Mouse (Mus musculus) gonadal fat pad, adult 2 months (tissue): ENCODE measurements around the gene Tapbpl. TPM values are rescaled to one million over a fixed set of nuclear protein-coding genes. Genes with fewer than 3 reads are reported as not detected.

ENCODE experiments used
- DNase-seq: peaks from one replicate; pipeline ENCODE4 v3.0.0-alpha.2; 2012; ENCODE audit warnings: low read depth
- polyA plus RNA-seq: library from polyadenylated mRNA; depleted of rRNA; stranded (reverse); fragments of >200 nt; gene quantifications from 2 replicates; pipeline ENCODE4 v1.2.3, GENCODE M21; 2012; rRNA removed

Tapbpl gene
- polyA plus RNA-seq, 1 experiment, result 21.7 TPM

DNA sequence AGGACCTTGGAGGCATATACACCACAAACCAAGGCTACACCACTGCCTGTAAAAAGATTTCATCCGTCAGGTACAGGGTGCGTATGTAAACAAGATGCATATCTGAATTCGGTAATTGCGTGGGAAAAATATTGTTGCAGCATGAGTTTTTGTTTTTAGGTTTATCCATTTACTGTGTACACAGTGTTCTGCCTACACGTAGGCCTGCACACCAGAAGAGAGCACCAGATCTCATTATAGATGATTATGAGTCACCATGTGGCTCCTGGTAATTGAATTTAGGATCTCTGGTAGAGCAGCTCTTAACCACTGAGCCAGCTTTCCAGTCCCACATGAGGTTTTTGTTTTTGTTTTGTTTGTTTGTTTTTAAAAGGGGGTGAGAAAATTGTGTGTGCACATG lies 34.5 kb downstream of the Tapbpl start:
- DNase-seq, result no peak

DNA sequence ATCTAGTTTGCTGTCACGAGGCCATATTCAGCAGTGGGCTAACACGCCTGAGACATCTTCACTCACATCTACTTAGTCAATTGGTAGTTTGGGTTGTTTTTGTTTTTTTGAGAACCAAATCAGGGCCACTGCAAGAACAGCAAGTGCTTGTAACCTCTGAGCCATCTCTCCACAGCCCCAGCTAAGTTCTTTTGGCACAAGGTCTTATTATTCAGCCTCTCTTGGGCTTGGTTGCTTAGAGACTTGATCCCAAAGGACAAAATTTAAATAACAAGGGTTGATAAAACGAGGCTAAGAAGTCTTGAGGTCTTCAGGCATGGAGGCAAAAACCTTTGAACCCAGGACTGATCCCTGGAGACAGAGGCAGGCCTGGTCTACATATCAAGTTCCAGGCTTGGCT lies 35.4 kb downstream of the Tapbpl start:
- DNase-seq, result no peak

DNA sequence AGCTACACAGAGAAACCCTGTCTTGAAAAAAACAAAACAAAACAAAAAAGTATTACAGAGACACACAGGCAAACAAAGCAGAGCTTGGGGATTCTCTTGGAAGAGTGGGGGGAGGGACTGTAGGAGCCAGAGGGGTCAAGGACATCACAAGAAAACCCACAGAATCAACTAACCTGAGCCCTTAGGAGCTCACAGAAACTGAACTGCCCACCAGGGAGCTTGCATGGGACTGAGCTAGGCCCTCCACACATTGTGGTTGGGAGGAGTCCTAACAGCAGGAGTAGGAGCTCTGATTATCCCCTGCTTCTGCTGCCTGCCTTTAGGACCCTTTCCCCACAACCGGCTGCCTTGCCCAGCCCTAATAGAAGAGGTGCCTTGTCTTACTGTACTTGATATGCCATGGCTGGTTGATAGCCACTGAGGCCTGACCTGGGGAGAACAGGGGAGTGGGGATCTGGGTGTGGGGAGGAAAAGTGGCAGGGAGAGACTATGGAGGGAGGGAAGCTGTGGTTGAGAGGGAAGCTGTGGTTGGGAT lies 36.1 kb downstream of the Tapbpl start:
- no peak for DNase-seq

DNA sequence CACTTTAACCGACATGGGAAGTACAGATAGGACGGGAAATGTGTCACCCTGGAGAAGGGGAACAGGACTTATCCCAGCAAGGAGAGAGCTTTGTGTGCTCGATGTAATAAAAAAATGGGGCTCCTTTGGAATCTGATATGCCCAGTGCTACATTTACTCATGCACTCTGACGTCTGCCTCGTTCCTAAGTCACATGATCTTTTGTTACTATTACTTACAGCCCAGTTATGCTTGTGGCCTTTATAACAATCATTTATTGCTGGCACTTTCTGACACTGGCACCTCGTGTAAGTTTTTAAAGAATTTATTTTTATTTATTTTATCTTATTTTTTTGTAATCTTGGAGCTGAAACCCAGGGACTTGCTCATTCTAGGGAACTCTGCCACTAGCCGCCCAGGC lies 38.3 kb downstream of the Tapbpl start:
- DNase-seq, result no peak

DNA sequence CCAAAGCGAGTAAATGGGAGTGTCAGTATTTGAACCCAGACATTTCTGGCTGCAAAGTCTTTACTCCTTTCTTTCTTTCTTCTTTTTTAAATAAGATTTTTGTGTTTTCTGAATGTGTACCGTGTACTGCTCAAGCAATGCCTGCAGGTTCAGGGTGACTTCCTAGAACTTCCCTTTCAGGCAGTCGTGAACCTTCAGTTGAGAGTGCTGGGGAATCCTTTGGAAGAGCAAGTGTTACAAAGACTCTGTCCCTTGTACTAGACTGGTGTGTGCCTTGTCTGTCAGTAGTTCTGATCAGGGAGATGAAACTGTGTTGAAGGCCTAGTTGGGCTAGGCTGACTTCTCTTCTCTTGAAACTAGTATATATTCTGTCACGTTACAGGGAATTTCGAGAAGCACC lies 38.8 kb downstream of the Tapbpl start:
- DNase-seq, result no peak

DNA sequence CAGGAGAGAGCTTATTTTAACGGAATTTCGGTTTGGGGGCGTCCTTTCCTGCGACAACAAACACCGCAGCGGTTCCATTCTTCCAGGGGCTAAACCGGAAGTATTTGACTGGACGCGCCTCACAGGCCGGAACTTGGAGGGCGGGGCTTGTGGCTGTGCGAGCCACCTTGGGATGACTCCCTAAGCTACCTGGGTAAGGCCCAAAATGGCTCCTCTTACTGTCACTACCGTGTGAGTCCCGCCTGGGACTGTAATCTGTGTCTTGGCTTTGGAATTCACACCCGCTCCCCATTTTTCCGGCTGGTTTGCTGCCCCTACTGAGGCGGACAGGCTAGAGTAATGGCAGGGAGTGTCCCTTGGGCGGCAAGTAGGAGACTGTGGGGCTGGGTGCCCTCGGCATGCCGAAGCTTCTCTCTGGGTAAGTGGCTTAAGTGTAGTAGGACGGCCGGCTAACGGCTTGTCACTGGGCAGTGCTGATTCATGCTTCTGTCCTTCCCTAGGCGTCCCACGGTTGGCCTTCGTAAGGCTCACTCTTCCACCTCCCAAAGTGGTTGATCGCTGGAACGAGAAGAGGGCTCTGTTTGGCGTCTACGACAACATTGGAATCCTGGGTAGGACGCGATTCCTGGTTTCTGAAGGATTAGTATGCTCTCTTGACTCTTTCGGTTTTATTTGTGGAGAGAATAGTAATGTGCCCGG lies 39.5 kb downstream of the Tapbpl start:
- peak; percentile 59 for DNase-seq

DNA sequence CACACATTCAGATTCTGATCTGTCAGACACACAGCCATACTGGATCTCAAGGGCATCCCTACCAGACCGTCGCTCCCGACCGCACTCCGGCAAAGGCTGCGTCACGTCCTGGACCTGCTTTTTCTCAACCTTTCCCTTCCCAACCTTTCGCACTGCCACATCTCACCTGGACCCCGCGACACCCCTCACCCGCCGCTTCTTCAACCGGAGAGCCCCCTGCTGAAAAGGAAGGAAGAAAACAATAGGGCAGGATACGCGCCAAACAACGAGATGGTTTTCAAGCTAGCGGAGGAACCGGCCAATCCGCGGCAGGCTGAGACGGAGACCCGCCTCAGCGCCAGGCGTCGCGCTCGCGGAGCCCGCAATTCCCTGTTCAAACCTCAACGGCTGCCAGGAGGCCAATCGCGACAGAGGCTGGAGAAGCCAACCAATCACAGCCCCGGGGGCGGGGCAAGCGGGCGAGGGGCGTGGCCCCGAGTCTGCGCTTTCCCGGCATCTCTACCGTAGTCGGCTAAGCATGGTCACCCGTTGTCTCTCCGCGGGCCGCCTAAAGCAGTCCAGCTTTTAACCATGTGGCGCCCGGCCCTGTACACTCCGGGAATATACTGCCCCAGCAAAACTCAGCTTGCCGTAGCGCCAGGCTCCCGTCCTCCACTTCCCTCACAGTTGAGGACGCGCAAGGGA lies 40.2 kb downstream of the Tapbpl start, which contains the start of the genes Ncapd2 and Mrpl51:
Gene Ncapd2 (minus strand): TSS at position 370 of the 684 bp plus-strand sequence.
Gene Mrpl51 (plus strand): TSS at position 470 of the 684 bp plus-strand sequence.
- DNase-seq, result peak; percentile 55

DNA sequence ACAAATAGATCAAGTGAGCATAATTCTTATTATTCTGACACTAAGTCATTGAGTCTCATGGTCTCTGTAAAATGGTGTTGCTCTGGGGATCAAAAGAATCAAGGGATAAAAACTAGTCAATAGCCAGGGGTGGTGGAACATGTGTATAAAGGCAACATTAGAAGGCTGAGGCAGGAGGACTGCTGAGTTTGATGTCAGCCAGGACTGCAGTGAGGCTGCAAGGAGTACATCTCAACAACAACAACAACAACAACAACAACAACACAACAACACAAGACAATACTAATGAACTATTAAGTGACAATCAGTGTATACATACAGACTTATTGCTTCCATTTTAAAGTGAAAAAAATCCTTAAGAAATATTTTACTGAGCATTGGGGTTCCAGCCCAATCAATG lies 40.8 kb downstream of the Tapbpl start:
- DNase-seq, result no peak

DNA sequence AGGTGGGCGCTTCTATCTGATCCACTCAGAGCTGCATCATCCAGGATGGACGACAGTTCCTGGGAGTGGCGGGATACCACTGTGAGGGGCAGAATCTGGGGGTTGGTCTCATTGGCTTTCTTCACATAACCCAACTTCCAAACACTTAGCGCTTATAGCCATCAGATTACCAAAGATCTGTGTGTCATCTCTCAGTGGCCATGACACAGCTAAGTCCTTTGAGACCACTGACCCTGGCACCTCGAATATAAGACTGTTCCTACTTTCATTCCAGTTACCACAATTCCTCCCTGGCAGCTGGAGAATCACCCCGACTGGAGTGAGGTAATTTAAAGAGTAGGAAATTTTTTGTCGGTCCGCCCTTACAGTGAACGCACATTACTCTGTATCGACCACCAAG lies 45.5 kb downstream of the Tapbpl start:
- DNase-seq, result no peak

DNA sequence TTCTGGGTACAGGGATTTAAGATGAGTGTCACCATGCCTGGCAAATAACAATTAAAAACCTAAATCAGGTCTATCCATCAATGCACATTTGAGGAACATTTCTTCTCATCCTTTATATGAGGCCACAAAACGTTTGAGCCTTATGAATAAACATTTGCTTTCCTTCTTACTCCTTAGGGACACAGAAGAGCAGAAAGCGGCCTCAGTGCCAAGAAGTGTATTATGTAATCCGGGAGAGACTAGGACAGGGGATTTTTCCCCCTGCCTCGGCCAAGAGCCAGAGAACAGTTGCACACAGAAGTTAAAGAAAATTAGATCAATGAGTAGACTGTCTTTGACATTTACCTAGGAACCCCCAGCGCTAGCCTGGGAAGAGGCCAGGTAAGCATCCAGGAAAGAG lies 49.5 kb downstream of the Tapbpl start:
- DNase-seq, result no peak

DNA sequence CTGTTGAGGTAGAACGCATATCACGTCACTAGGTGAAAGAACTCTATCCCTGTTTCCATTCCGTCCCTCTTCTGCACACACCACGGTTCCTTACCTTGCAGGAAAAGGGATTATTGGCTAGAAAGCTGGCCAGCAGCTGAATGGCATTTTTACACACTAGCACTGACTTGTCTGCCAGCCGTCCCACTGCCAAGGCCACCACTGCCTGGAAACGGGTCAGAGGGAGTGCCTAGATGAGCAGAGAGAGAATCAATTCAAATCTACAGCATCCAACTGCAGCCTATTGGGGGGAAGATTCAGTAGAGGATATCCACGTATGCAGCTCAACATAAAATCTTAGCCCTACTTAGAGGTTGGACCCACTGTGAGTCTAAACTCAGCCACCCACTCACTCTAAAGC lies 52.1 kb downstream of the Tapbpl start:
- DNase-seq, result no peak

DNA sequence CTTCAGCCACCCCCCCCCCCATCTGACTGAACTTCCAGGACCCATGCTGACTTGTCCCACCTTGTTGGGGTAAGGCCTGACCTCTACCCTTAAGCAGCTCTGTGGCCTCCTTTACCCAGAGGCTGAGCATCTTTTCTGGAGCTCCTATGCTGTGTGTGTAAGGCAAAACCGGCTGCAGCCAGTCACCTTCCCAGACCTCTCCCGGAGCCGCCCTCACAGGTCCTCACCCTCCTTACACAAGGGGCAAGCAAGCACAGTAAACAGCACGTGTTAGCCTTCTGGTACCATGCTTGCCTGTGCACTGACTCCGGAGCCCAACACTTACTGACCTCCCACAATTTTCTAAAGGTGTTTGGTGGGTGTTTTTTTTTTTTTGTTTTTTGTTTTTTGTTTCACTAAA lies 56.2 kb downstream of the Tapbpl start:
- DNase-seq, result no peak

Other genes starting within 250 kb of the Tapbpl start
- 1.3 and 2.0 TPM in 2 replicates for gene Pianp, start 235.2 kb downstream of the Tapbpl start, polyA plus RNA-seq
- 41.9 and 45.0 TPM in 2 replicates for gene Zfp384, start 222.7 kb downstream of the Tapbpl start, polyA plus RNA-seq
- gene Ing4, start 192.1 kb downstream of the Tapbpl start, polyA plus RNA-seq, result 43.6 and 59.6 TPM in 2 replicates
- gene Acrbp, start 182.2 kb downstream of the Tapbpl start, polyA plus RNA-seq, result 16.2 and 18.2 TPM in 2 replicates
- gene Lpar5, start 163.9 kb downstream of the Tapbpl start, polyA plus RNA-seq, result 5.3 and 5.7 TPM in 2 replicates
- gene Chd4, start 135.9 kb downstream of the Tapbpl start, polyA plus RNA-seq, result 50.4 and 165 TPM in 2 replicates
- gene Nop2, start 100.0 kb downstream of the Tapbpl start, polyA plus RNA-seq, result 13.3 and 14.0 TPM in 2 replicates
- gene Iffo1, start 86.6 kb downstream of the Tapbpl start, polyA plus RNA-seq, result 20.9 and 21.5 TPM in 2 replicates
- 2,859 and 3,359 TPM in 2 replicates for gene Gapdh, start 65.4 kb downstream of the Tapbpl start, polyA plus RNA-seq
- gene Ncapd2, start 40.2 kb downstream of the Tapbpl start, polyA plus RNA-seq, result 21.6 and 26.7 TPM in 2 replicates
- gene Mrpl51, start 40.1 kb downstream of the Tapbpl start, polyA plus RNA-seq, result 85.6 and 88.7 TPM in 2 replicates
- 39.4 and 41.8 TPM in 2 replicates for gene Vamp1, start 16.3 kb downstream of the Tapbpl start, polyA plus RNA-seq
- 1.0 and 1.7 TPM in 2 replicates for gene Cd27, start 5.2 kb upstream of the Tapbpl start, polyA plus RNA-seq
- gene Tuba3a, start 54.2 kb upstream of the Tapbpl start, polyA plus RNA-seq, result 2.7 and 7.9 TPM in 2 replicates
- gene Ltbr, start 82.0 kb upstream of the Tapbpl start, polyA plus RNA-seq, result 91.9 and 95.1 TPM in 2 replicates
- gene Scnn1a, start 88.8 kb upstream of the Tapbpl start, polyA plus RNA-seq, result 25.9 and 40.7 TPM in 2 replicates
- 150 and 179 TPM in 2 replicates for gene Tnfrsf1a, start 117.5 kb upstream of the Tapbpl start, polyA plus RNA-seq
- 2.1 and 2.8 TPM in 2 replicates for gene Plekhg6, start 148.9 kb upstream of the Tapbpl start, polyA plus RNA-seq